Mouse (Mus musculus): ENCODE results near the gene Mknk2. TPM values are rescaled to one million over a fixed set of nuclear protein-coding genes. Genes with fewer than 3 reads are reported as not detected.
A peak's percentile ranks its signal among the peaks of the same experiment; 100 is the strongest.

The Mknk2 gene
- polyA plus RNA-seq, 1 experiment from 2014 or later: 47.0 TPM

DNA sequence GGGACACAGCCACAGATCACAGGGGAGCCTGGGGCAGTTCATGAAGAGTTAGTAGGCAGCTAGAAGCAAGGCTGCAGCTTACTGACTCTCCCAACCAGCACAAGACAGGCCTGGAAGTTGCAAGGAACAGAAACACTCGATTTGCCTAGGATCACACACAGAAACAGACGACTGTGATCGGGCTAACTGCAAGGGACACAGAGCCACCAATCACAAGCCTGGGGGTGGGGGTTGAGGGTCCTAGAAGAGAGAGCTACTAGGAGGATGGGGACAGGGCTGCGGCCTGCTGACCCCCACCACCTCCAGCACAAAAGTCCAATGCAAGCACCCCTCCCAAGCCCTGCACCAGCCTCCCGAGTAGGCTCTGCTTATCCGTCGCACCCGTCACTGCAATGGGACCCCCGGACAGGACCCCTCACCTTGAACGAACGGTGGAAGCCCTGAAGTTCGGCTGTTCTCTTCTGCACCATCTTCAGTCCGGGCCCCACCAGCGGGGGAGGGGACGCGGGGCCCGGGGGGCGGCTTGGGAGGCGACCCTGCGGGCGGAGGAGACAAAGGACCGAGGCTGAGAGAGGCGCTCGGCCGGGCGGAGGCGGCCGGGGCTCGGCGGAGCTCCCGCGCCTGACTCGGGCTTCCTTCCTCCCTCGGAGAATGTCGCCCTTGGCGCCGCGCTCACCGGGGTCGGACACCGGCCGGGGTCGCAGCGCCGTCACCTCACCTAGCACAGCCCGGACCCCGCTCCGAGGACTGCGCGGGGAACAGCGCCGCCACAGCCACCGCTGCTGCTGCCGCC, 2.3 kb downstream of the Mknk2 start:
- H3K4me2 ChIP-seq (replicated peaks; ENCODE audit: low read depth, low read length): peak overlapping the region; percentile 90
- H3K4me3 ChIP-seq (ENCODE audit: low read depth, low read length): peak overlapping the region; percentile 92
- no peaks in the 10 kb centered on the region for H3K36me3 ChIP-seq (ENCODE audit: control insufficient read depth, insufficient read depth, low read length)
- peaks cover 21% of the 10 kb centered on the region for H3K4me1 ChIP-seq (replicated peaks; ENCODE audit: control insufficient read depth, insufficient read depth, low read length)
- peak overlapping the region; percentile 97 for H3K9ac ChIP-seq (ENCODE audit: low read depth, low read length)
- H3K9me3 ChIP-seq (ENCODE audit: control insufficient read depth, low read length): no peaks in the 10 kb centered on the region
- ATAC-seq (ENCODE audit: low FRiP score) (peak; percentile 8; the same call in 1 of the 2 replicates), DNase-seq (ENCODE audit: low spot score) (peak; percentile 59)
- H3K27ac ChIP-seq (ENCODE audit: low read depth, low read length): peak overlapping the region; percentile 94
- WGBS: 0% methylated on average over 49 of the region's 54 CpGs
- H3K27me3 ChIP-seq (ENCODE audit: control insufficient read depth, insufficient read depth, low read length): no peaks in the 10 kb centered on the region

DNA sequence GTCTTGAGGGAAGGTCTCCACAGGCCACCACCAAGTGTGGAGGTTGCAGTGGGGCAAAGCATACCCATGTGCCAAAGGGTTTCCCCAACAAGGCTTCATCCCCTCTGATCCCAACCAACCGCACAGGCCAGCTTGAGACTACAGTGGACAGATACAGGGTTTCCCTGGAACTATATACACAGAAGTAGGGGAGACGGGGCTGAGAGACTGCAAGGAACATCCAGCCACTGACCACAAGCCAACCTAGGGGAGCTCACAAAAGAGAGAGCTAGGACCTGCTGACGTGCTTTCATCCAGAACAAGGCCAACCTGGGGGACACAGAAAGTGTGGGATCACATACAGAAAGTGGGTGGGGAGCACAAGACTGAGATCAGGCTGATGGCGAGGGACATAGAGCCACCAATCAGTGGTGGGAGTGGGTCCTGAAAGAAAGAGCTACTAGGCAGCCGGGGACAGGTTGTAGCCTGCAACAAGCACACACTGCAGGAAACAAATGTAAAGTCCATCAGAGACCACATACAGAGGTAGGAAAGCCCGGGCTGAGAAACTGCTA, 3.0 kb downstream of the Mknk2 start:
- peak overlapping the region; percentile 97 for H3K9ac ChIP-seq (ENCODE audit: low read depth, low read length)
- no peak for DNase-seq (ENCODE audit: low spot score)

DNA sequence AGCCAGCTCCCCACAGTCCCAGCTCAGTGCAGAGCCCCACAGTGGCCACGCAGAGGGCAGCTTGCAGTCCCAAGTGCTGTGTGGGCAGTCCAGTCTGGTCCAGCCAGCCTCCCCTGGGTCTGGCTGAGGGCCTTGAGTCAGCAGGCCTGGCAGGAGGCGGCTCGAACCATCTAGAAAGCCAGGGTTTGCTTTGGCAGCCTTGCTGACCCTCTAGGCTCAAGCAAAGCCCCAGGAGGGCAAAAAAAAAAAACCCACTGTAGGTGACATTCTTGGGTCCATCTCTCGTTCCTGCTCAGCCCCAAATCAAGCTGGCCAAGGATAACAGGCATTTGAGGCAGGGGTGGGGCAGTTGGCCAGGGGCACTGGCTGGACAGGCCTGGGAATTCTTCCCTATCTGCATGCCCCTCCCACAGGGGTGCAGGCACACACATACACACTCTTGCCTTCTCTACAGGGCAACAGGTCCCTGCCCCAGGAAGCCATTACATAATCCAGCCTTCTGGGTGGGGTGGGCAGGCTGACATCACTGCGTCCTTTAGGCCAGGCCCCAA, 3.7 kb downstream of the Mknk2 start:
- Histone ChIP-seq H3K9ac (ENCODE audit: low read depth, low read length) (peak overlapping the region; percentile 97; the same call in 1 of the 2 replicates), H3K4me1 (replicated peaks; ENCODE audit: control insufficient read depth, insufficient read depth, low read length) (peaks cover 21% of the 10 kb centered on the region), H3K4me3 (ENCODE audit: low read depth, low read length) (peak overlapping the region; percentile 92), H3K9me3 (ENCODE audit: control insufficient read depth, low read length) (no peaks in the 10 kb centered on the region), H3K27me3 (ENCODE audit: control insufficient read depth, insufficient read depth, low read length) (no peaks in the 10 kb centered on the region), H3K27ac (ENCODE audit: low read depth, low read length) (no peak overlapping the region), H3K36me3 (ENCODE audit: control insufficient read depth, insufficient read depth, low read length) (peaks cover 9% of the 10 kb centered on the region; the same call in 1 of the 2 replicates), H3K4me2 (replicated peaks; ENCODE audit: low read depth, low read length) (peak overlapping the region; percentile 90)
- no peak for DNase-seq (ENCODE audit: low spot score)
- WGBS: 66% methylated on average over 5 of the region's 5 CpGs
- no peak for ATAC-seq (ENCODE audit: low FRiP score)

More for the DNA sequence above, 3.0 kb downstream of the Mknk2 start:
- no peak for ATAC-seq (ENCODE audit: low FRiP score)
- Histone ChIP-seq H3K4me1 (replicated peaks; ENCODE audit: control insufficient read depth, insufficient read depth, low read length) (peaks cover 21% of the 10 kb centered on the region), H3K4me2 (replicated peaks; ENCODE audit: low read depth, low read length) (peak overlapping the region; percentile 90), H3K27me3 (ENCODE audit: control insufficient read depth, insufficient read depth, low read length) (no peaks in the 10 kb centered on the region), H3K9me3 (ENCODE audit: control insufficient read depth, low read length) (no peaks in the 10 kb centered on the region), H3K27ac (ENCODE audit: low read depth, low read length) (0 out of 2 replicates have a peak overlapping the region, but pooled peaks have one; percentile 94), H3K36me3 (ENCODE audit: control insufficient read depth, insufficient read depth, low read length) (peaks cover 3% of the 10 kb centered on the region; the same call in 1 of the 2 replicates), H3K4me3 (ENCODE audit: low read depth, low read length) (peak overlapping the region; percentile 92)
- 29% methylated on average over 6 of the region's 6 CpGs for WGBS

DNA sequence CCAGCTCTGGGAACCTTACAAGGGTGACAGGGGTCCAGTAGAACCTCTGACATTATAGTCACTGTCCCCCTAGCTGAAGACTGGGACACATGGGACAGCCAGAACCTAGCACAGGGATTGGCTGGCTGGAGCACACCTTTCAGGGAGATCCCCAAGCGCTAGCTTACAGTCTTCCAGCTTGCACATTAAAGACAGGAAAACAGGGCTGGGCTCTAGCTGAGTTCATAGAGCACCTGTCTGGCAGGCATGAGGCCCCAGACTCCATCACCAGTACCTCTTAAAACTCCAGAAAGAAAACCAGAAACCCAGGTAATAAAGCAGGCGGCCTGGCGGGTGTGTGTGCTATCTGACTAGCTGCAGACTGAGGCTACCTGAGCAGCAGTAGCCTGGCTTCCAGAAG, 4.2 kb downstream of the Mknk2 start:
- no peaks in the 10 kb centered on the region for H3K9me3 ChIP-seq (ENCODE audit: control insufficient read depth, low read length)
- WGBS: 96% methylated on average over 3 of the region's 3 CpGs
- no peak overlapping the region; the same call in 1 of the 2 replicates for H3K4me3 ChIP-seq (ENCODE audit: low read depth, low read length)
- peaks cover 21% of the 10 kb centered on the region for H3K4me1 ChIP-seq (replicated peaks; ENCODE audit: control insufficient read depth, insufficient read depth, low read length)
- no peaks in the 10 kb centered on the region for H3K27me3 ChIP-seq (ENCODE audit: control insufficient read depth, insufficient read depth, low read length)
- H3K9ac ChIP-seq (ENCODE audit: low read depth, low read length): peak overlapping the region; percentile 31; the same call in 1 of the 2 replicates
- no peak overlapping the region for H3K27ac ChIP-seq (ENCODE audit: low read depth, low read length)
- no peak for DNase-seq (ENCODE audit: low spot score)
- no peak for ATAC-seq (ENCODE audit: low FRiP score)
- peaks cover 11% of the 10 kb centered on the region; the same call in 1 of the 2 replicates for H3K36me3 ChIP-seq (ENCODE audit: control insufficient read depth, insufficient read depth, low read length)
- H3K4me2 ChIP-seq (replicated peaks; ENCODE audit: low read depth, low read length): peak overlapping the region; percentile 90; the same call in 1 of the 2 replicates

DNA sequence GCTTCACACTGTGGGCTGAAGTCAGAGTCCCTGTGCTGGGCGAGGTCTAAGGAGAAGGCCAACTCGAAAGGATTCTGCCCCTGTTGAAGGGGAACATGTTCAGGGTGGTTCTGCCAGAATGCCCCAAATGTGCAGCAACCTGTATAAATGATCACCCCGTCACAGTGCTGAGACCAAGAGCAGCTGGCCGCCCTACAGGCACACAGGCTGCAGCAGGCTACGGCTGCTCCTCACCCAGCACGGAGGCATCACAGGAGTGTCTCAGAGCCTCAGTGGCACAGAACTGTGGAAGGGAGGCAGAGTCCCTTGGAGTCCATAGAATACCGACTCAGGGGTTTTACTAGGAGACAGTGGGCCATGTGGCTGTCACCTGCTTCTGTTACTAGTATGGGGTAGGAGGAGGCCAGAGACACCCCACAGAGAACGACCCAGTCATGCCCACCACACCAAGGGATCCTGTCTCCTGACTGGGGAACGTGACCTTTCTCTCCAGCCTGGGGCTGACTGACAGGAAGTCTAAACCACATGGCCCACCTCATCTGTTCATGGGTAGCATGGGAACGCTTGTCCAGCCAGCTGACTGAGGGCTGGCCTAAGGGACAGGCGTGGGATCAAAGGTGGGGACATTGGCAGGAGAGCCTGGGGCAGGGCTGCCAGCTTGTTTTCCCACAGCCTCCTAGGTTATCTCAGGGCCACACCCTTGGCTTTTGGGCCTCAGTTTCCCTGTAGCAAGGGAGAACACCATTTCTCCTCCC, 5.8 kb downstream of the Mknk2 start:
- H3K4me2 ChIP-seq (replicated peaks; ENCODE audit: low read depth, low read length): no peak overlapping the region
- DNase-seq (ENCODE audit: low spot score): no peak
- H3K4me1 ChIP-seq (replicated peaks; ENCODE audit: control insufficient read depth, insufficient read depth, low read length): peaks cover 15% of the 10 kb centered on the region
- H3K9me3 ChIP-seq (ENCODE audit: control insufficient read depth, low read length): no peaks in the 10 kb centered on the region
- H3K27ac ChIP-seq (ENCODE audit: low read depth, low read length): no peak overlapping the region
- peaks cover 21% of the 10 kb centered on the region; the same call in 1 of the 2 replicates for H3K36me3 ChIP-seq (ENCODE audit: control insufficient read depth, insufficient read depth, low read length)
- 79% methylated on average over 11 of the region's 11 CpGs for WGBS
- ATAC-seq (ENCODE audit: low FRiP score): no peak
- H3K9ac ChIP-seq (ENCODE audit: low read depth, low read length): 0 out of 2 replicates have a peak overlapping the region, but pooled peaks have one; percentile 16
- H3K27me3 ChIP-seq (ENCODE audit: control insufficient read depth, insufficient read depth, low read length): no peaks in the 10 kb centered on the region
- H3K4me3 ChIP-seq (ENCODE audit: low read depth, low read length): no peak overlapping the region

DNA sequence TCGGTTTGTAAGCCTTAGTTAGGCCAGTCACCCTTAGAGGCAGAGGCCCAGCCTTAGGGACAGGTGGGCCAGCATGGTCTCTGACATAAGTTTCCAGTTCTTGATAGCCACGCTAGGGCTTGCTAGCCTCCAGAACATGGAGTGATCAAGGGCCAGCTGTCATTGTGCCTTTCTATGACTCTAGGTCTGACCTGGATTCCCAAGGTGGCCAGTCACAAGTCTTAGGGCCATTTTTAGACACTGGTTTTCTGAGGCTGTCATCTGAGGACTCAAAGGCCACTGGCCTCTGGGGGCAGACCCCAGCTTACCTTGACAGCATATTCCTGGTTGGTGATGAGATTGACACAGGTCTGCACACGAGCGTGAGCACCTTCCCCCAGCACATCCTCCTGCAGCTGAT, 6.7 kb downstream of the Mknk2 start:
- Histone ChIP-seq H3K27me3 (ENCODE audit: control insufficient read depth, insufficient read depth, low read length) (no peaks in the 10 kb centered on the region), H3K4me2 (replicated peaks; ENCODE audit: low read depth, low read length) (no peak overlapping the region), H3K27ac (ENCODE audit: low read depth, low read length) (no peak overlapping the region), H3K9ac (ENCODE audit: low read depth, low read length) (no peak overlapping the region), H3K4me3 (ENCODE audit: low read depth, low read length) (no peak overlapping the region), H3K36me3 (ENCODE audit: control insufficient read depth, insufficient read depth, low read length) (peaks cover 21% of the 10 kb centered on the region; the same call in 1 of the 2 replicates), H3K4me1 (replicated peaks; ENCODE audit: control insufficient read depth, insufficient read depth, low read length) (peaks cover 15% of the 10 kb centered on the region), H3K9me3 (ENCODE audit: control insufficient read depth, low read length) (no peaks in the 10 kb centered on the region)
- ATAC-seq (ENCODE audit: low FRiP score): no peak
- no peak for DNase-seq (ENCODE audit: low spot score)
- WGBS: 84% methylated on average over 4 of the region's 4 CpGs

DNA sequence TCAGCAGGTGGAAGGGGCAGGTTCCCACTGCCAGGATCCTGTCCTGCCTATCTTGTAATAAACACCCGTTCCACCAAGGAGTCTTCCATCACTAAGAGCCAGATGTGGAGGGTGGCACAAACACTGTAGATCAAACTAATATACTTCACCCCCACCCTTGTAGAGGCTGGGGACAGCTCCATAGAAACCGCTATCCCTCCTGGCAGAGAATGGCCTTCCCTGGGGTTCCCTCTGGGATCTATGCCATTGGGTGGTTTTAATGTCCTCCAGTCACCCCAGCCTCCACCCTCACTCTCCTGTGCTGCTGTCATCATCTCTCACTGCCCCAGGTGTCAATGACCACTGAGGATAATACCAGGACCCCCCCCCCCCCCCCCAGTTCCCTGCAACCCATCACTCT, 7.4 kb downstream of the Mknk2 start:
- H3K4me3 ChIP-seq (ENCODE audit: low read depth, low read length): no peak overlapping the region
- no peak overlapping the region for H3K9ac ChIP-seq (ENCODE audit: low read depth, low read length)
- DNase-seq (ENCODE audit: low spot score): no peak
- no peak overlapping the region for H3K27ac ChIP-seq (ENCODE audit: low read depth, low read length)
- 98% methylated on average over 2 of the region's 2 CpGs for WGBS
- no peak overlapping the region for H3K4me2 ChIP-seq (replicated peaks; ENCODE audit: low read depth, low read length)
- no peaks in the 10 kb centered on the region for H3K27me3 ChIP-seq (ENCODE audit: control insufficient read depth, insufficient read depth, low read length)
- ATAC-seq (ENCODE audit: low FRiP score): no peak
- H3K9me3 ChIP-seq (ENCODE audit: control insufficient read depth, low read length): no peaks in the 10 kb centered on the region
- peaks cover 15% of the 10 kb centered on the region for H3K4me1 ChIP-seq (replicated peaks; ENCODE audit: control insufficient read depth, insufficient read depth, low read length)
- peaks cover 21% of the 10 kb centered on the region; the same call in 1 of the 2 replicates for H3K36me3 ChIP-seq (ENCODE audit: control insufficient read depth, insufficient read depth, low read length)

DNA sequence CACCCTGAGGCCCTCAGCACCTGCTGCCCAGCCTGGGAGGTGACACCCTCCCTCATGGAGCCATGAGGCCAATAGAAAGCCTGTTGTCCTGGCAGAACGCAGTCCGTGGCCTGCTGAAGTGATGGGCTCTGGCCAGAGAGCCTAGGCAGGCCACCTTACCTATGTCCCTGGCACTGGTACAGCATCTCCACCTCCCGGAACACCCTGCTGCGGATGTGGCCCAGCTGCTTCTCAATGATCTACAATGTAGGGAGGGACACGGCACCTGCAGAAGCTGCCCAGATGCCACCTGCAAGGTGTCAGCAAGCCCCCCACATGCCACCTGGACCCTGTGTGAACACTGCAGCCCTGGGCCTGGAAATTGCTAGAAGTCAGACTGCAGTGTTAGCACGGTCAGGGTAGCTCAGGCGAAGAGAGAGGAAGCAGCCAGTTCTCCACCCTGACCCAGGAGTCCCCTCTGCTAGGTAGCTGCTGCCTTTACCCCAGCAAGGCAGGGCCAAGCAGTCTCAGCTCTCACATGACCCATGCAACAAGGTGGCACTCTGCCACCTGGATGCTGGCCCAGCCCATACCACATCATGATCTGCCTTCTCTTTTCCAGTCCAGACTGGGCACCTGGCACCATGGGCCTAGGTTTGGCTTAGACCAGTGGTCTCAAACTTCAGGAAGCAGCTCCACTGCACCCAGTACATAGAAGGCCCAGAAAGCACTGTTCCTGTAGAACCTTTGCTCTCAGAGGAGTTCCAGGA, 8.0 kb downstream of the Mknk2 start:
- ATAC-seq (ENCODE audit: low FRiP score) (no peak), DNase-seq (ENCODE audit: low spot score) (no peak)
- WGBS: 95% methylated on average over 7 of the region's 7 CpGs
- H3K27me3 ChIP-seq (ENCODE audit: control insufficient read depth, insufficient read depth, low read length): no peaks in the 10 kb centered on the region
- peaks cover 15% of the 10 kb centered on the region for H3K4me1 ChIP-seq (replicated peaks; ENCODE audit: control insufficient read depth, insufficient read depth, low read length)
- no peak overlapping the region for H3K4me2 ChIP-seq (replicated peaks; ENCODE audit: low read depth, low read length)
- H3K36me3 ChIP-seq (ENCODE audit: control insufficient read depth, insufficient read depth, low read length): peaks cover 21% of the 10 kb centered on the region; the same call in 1 of the 2 replicates
- no peak overlapping the region for H3K4me3 ChIP-seq (ENCODE audit: low read depth, low read length)
- no peaks in the 10 kb centered on the region for H3K9me3 ChIP-seq (ENCODE audit: control insufficient read depth, low read length)
- no peak overlapping the region for H3K9ac ChIP-seq (ENCODE audit: low read depth, low read length)
- H3K27ac ChIP-seq (ENCODE audit: low read depth, low read length): no peak overlapping the region
